Comparison of ENCODE assay signal across 17 mouse cellular contexts in the genomic region with DNA sequence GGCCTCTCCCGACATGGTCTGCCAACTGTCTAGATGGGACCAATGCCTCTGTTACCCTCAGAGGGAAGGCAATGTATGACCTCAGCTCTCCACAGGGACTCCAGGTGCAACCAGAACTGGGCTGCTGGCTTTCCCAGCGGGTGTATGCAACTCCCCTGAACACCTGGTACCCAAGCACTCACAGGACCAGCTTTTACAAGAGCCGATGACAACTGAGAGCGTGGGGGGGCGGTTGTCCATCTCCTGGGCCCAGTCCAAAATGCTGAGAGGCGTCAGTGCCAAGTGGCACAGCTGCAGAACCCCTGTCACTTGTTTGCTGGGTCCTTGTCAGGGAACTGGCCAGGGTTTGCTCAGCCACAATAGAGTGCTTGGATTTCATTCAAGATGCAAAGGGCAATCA.
A peak's percentile ranks its signal among the peaks of the same experiment; 100 is the strongest.
DNase-seq lines count a peak whose midpoint lies in the region; ATAC-seq and TF ChIP-seq lines count a peak whose summit lies in the region.
"Had no signal": no experiment of that assay in that cellular context is flagged by ENCODE, and none has a peak within 500 bp of the region (broad histone marks: within the 10 kb centered on the region; RNA-seq: fewer than 3 reads in every experiment).

No protein-coding gene starts in this region.

- ATAC-seq in hindbrain, embryonic 14.5 days (ENCODE audit: low FRiP score), result peak; percentile 11; the same call in 1 of the 2 replicates
- no peak for ATAC-seq in hindbrain, embryonic 13.5 days (ENCODE audit: low FRiP score)
- ATAC-seq in midbrain, postnatal 0 days (ENCODE audit: low FRiP score), result no peak
- ATAC-seq in midbrain, embryonic 15.5 days (replicated peaks), result no peak
- ATAC-seq in megakaryocyte, adult 5-6 weeks (ENCODE audit: poor library complexity, severe bottlenecking), result no peak
- ATAC-seq: intestine, embryonic 16.5 days; liver, postnatal 0 days had no signal

- WGBS in hindbrain, embryonic 14.5 days, result 59% methylated on average over 6 of the region's 6 CpGs
- WGBS in hindbrain, embryonic 13.5 days, result 76% methylated on average over 6 of the region's 6 CpGs
- 62% methylated on average over 6 of the region's 6 CpGs for WGBS in midbrain, postnatal 0 days
- 74% methylated on average over 6 of the region's 6 CpGs for WGBS in midbrain, embryonic 15.5 days

- H3K4me3 ChIP-seq in hindbrain, embryonic 14.5 days (replicated peaks; ENCODE audit: low read length), result no peak overlapping the region
- H3K4me3 ChIP-seq in hindbrain, embryonic 13.5 days, result no peak overlapping the region
- H3K4me3 ChIP-seq in midbrain, postnatal 0 days (ENCODE audit: low read depth, low read length), result no peak overlapping the region
- no peak overlapping the region for H3K4me3 ChIP-seq in midbrain, embryonic 15.5 days
- H3K4me3 ChIP-seq: embryonic facial prominence, embryonic 12.5 days; kidney, embryonic 15.5 days; neural tube, embryonic 12.5 days; stomach, embryonic 15.5 days had no signal

- no peak overlapping the region for H3K9ac ChIP-seq in hindbrain, embryonic 14.5 days
- no peak overlapping the region for H3K9ac ChIP-seq in hindbrain, embryonic 13.5 days
- no peak overlapping the region for H3K9ac ChIP-seq in midbrain, postnatal 0 days (replicated peaks; ENCODE audit: low read length, poor library complexity, severe bottlenecking)
- no peak overlapping the region for H3K9ac ChIP-seq in midbrain, embryonic 15.5 days
- H3K9ac ChIP-seq: embryonic facial prominence, embryonic 12.5 days; kidney, embryonic 15.5 days; liver, postnatal 0 days; neural tube, embryonic 12.5 days; stomach, embryonic 15.5 days had no signal

- H3K36me3 ChIP-seq in hindbrain, embryonic 14.5 days (replicated peaks; ENCODE audit: control insufficient read depth, insufficient read depth), result no peaks in the 10 kb centered on the region
- H3K36me3 ChIP-seq in hindbrain, embryonic 13.5 days, result no peaks in the 10 kb centered on the region
- H3K36me3 ChIP-seq in midbrain, postnatal 0 days (ENCODE audit: insufficient read depth, low read length), result no peaks in the 10 kb centered on the region
- no peaks in the 10 kb centered on the region for H3K36me3 ChIP-seq in midbrain, embryonic 15.5 days (replicated peaks)
- H3K36me3 ChIP-seq: embryonic facial prominence, embryonic 12.5 days; kidney, embryonic 15.5 days; neural tube, embryonic 12.5 days; stomach, embryonic 15.5 days had no signal

- no peaks in the 10 kb centered on the region for H3K27me3 ChIP-seq in hindbrain, embryonic 14.5 days (ENCODE audit: control insufficient read depth, insufficient read depth, low read length)
- H3K27me3 ChIP-seq in hindbrain, embryonic 13.5 days, result no peaks in the 10 kb centered on the region
- no peaks in the 10 kb centered on the region for H3K27me3 ChIP-seq in midbrain, postnatal 0 days (ENCODE audit: insufficient read depth, low read length)
- no peaks in the 10 kb centered on the region for H3K27me3 ChIP-seq in midbrain, embryonic 15.5 days (replicated peaks)
- H3K27me3 ChIP-seq: embryonic facial prominence, embryonic 12.5 days; kidney, embryonic 15.5 days; neural tube, embryonic 12.5 days; stomach, embryonic 15.5 days had no signal

- H3K27ac ChIP-seq in hindbrain, embryonic 14.5 days, result no peak overlapping the region
- no peak overlapping the region for H3K27ac ChIP-seq in hindbrain, embryonic 13.5 days
- H3K27ac ChIP-seq in midbrain, postnatal 0 days (ENCODE audit: low read depth, low read length), result no peak overlapping the region
- H3K27ac ChIP-seq in midbrain, embryonic 15.5 days, result no peak overlapping the region
- H3K27ac ChIP-seq: embryonic facial prominence, embryonic 12.5 days; kidney, embryonic 15.5 days; macrophage; neural tube, embryonic 12.5 days; stomach, embryonic 15.5 days had no signal

- peak; percentile 6 for DNase-seq in gastrocnemius, postnatal 14 days
- no peak for DNase-seq in gastrocnemius, adult 8-10 months (ENCODE audit: low spot score in 2 of 2)
- no peak for DNase-seq in hindbrain, embryonic 14.5 days (ENCODE audit: low spot score)
- peak; percentile 58 for DNase-seq in midbrain, postnatal 0 days (ENCODE audit: low spot score)
- DNase-seq in brain, embryonic 14.5 days (ENCODE audit: low read depth), result peak; percentile 30
- DNase-seq: gastrocnemius, postnatal 36 days; liver; liver, postnatal 0 days had no signal

- no peaks in the 10 kb centered on the region for H3K9me3 ChIP-seq in hindbrain, embryonic 14.5 days (ENCODE audit: control insufficient read depth, low read length)
- no peaks in the 10 kb centered on the region for H3K9me3 ChIP-seq in hindbrain, embryonic 13.5 days
- no peaks in the 10 kb centered on the region for H3K9me3 ChIP-seq in midbrain, postnatal 0 days (ENCODE audit: low read length)
- no peaks in the 10 kb centered on the region for H3K9me3 ChIP-seq in midbrain, embryonic 15.5 days
- H3K9me3 ChIP-seq: embryonic facial prominence, embryonic 12.5 days; kidney, embryonic 15.5 days; neural tube, embryonic 12.5 days; stomach, embryonic 15.5 days had no signal

- H3K4me2 ChIP-seq in hindbrain, embryonic 14.5 days (replicated peaks), result no peak overlapping the region
- H3K4me2 ChIP-seq in hindbrain, embryonic 13.5 days, result no peak overlapping the region
- H3K4me2 ChIP-seq in midbrain, postnatal 0 days (ENCODE audit: low read depth, low read length, poor library complexity, severe bottlenecking), result no peak overlapping the region
- H3K4me2 ChIP-seq in midbrain, embryonic 15.5 days, result no peak overlapping the region
- H3K4me2 ChIP-seq: embryonic facial prominence, embryonic 12.5 days; kidney, embryonic 15.5 days; neural tube, embryonic 12.5 days; stomach, embryonic 15.5 days had no signal

- no peak for TF ChIP-seq POLR2A in brain, embryonic 14.5 days (IDR thresholded peaks at IDR 0.05; ENCODE audit: borderline replicate concordance, extremely low read depth, insufficient read depth, insufficient read length, poor library complexity, severe bottlenecking)

- no peak for TF ChIP-seq CTCF in midbrain, postnatal 0 days (IDR thresholded peaks at IDR 0.05)
- no peak for TF ChIP-seq CTCF in brain, embryonic 14.5 days (IDR thresholded peaks at IDR 0.05; ENCODE audit: borderline replicate concordance, extremely low read depth, insufficient read depth, insufficient read length)

- no peaks in the 10 kb centered on the region for H3K4me1 ChIP-seq in hindbrain, embryonic 14.5 days (replicated peaks; ENCODE audit: control insufficient read depth, insufficient read depth, low read length)
- 0 out of 2 replicates have a peak, but pooled peaks cover 5% of the 10 kb centered on the region for H3K4me1 ChIP-seq in hindbrain, embryonic 13.5 days (replicated peaks)
- H3K4me1 ChIP-seq in midbrain, postnatal 0 days (ENCODE audit: insufficient read depth, low read length), result no peaks in the 10 kb centered on the region
- H3K4me1 ChIP-seq in midbrain, embryonic 15.5 days, result no peaks in the 10 kb centered on the region
- H3K4me1 ChIP-seq: embryonic facial prominence, embryonic 12.5 days; kidney, embryonic 15.5 days; neural tube, embryonic 12.5 days; stomach, embryonic 15.5 days had no signal

- intact Hi-C loops in gastrocnemius, postnatal 14 days (cut with DNase I; ENCODE audit: low total_unique reads), result no loop called here

Comparison
In these comparisons a context has a peak if more than half of its experiments do, and no peak if none do; other contexts are left out.
1. DNase-seq: peak in gastrocnemius, postnatal 14 days (single experiment), midbrain, postnatal 0 days (single experiment) and brain, embryonic 14.5 days (single experiment); none in gastrocnemius, adult 8-10 months (0 of 2) and hindbrain, embryonic 14.5 days (single experiment).